Mouse (Mus musculus) stomach, embryonic 16.5 days (tissue): ENCODE results near the gene Hnrnpf. TPM values are rescaled to one million over a fixed set of nuclear protein-coding genes. Genes with fewer than 3 reads are reported as not detected.
"Not testable (repeated sequence)": the region's sequence is repeated elsewhere in the genome, so short reads cannot be mapped to it uniquely, and the experiment has no call there.

Experiments used
- ATAC-seq: fragments of 200-750 bp; cut with Nextera tagmentation; 2 replicates; pipeline ENCODE4 v1.8.0; 2017; ENCODE audit warnings: moderate number of reproducible peaks, moderate TSS enrichment; ENCODE audit not compliant: insufficient read depth, low FRiP score
- H3K27ac ChIP-seq: fragments of 300-500 bp; sonication (generic); 2 replicates; pipeline ENCODE4 v1.5.1; 2014; ENCODE audit warnings: low read length
- H3K27me3 ChIP-seq: fragments of 300-500 bp; sonication (generic); 2 replicates; pipeline ENCODE4 v1.6.1; 2014; ENCODE audit warnings: low read length, control low read depth, mixed read lengths; ENCODE audit not compliant: control insufficient read depth, insufficient read depth
- H3K36me3 ChIP-seq: fragments of 300-500 bp; sonication (generic); 2 replicates; pipeline ENCODE4 v1.6.1; 2014; ENCODE audit warnings: low read length; ENCODE audit not compliant: control insufficient read depth, insufficient read depth
- H3K4me1 ChIP-seq: fragments of 300-500 bp; sonication (generic); 2 replicates; pipeline ENCODE4 v1.6.1; 2014; ENCODE audit warnings: low read length, control low read depth, mixed read lengths; ENCODE audit not compliant: control insufficient read depth, insufficient read depth
- H3K4me2 ChIP-seq: fragments of 300-500 bp; sonication (generic); 2 replicates; pipeline ENCODE4 v1.6.1; 2014; ENCODE audit warnings: low read depth, low read length, mixed read lengths
- H3K4me3 ChIP-seq: fragments of 300-500 bp; sonication (generic); replicated peaks from 2 replicates; pipeline ENCODE4 v1.5.1; 2014; ENCODE audit warnings: mild to moderate bottlenecking, low read length
- H3K9ac ChIP-seq: fragments of 300-500 bp; sonication (generic); 2 replicates; pipeline ENCODE4 v1.6.1; 2014; ENCODE audit warnings: low read length
- H3K9me3 ChIP-seq: fragments of 300-500 bp; sonication (generic); replicated peaks from 2 replicates; pipeline ENCODE4 v1.6.1; 2016; ENCODE audit warnings: low read length, control low read depth; ENCODE audit not compliant: control insufficient read depth
- WGBS: fragments of 180-500 bp; shearing (Covaris S2); extraction: QIAGEN DNeasy Blood & Tissue Kit; methylation state at CpG from one replicate; pipeline ENCODE4 v1.1.7; 2014; 5-methylcytosine and 5-hydroxymethylcytosine counted together
- polyA plus RNA-seq: library from polyadenylated mRNA; unstranded; fragments of >200 nt; fragmentation: Nextera tagmentation; extraction: Ambion mirVana; gene quantifications from 2 replicates; pipeline ENCODE4 v1.2.1, GENCODE M21; 2015

Hnrnpf gene
- polyA plus RNA-seq, 1 experiment from 2014 or later, result 688 TPM

- 66% methylated on average over 14 of the region's 14 CpGs for WGBS
- no peak for ATAC-seq
- no peak overlapping the region for H3K4me2 ChIP-seq
Measured at GRCm38 (mm10) chr6:117871034-117871433, 29.1 kb upstream of the Hnrnpf start.

GRCm38 (mm10) chr6:117873450-117873849, 26.7 kb upstream of the Hnrnpf start:
- H3K36me3 ChIP-seq, H3K9ac ChIP-seq, ATAC-seq, H3K4me1 ChIP-seq, H3K4me2 ChIP-seq, H3K9me3 ChIP-seq, H3K4me3 ChIP-seq, H3K27ac ChIP-seq, H3K27me3 ChIP-seq: not testable (repeated sequence)
- 84% methylated on average over 7 of the region's 7 CpGs for WGBS

More at GRCm38 (mm10) chr6:117871034-117871433, 29.1 kb upstream of the Hnrnpf start:
- Histone ChIP-seq H3K36me3 (no peaks in the 10 kb centered on the region), H3K27ac (no peak overlapping the region), H3K4me1 (no peaks in the 10 kb centered on the region), H3K9ac (no peak overlapping the region), H3K27me3 (no peaks in the 10 kb centered on the region; the same call in 1 of the 2 replicates), H3K9me3 (no peaks in the 10 kb centered on the region), H3K4me3 (no peak overlapping the region)

GRCm38 (mm10) chr6:117874621-117875281, 25.4 kb upstream of the Hnrnpf start:
- H3K36me3 ChIP-seq, result no peaks in the 10 kb centered on the region
- H3K4me2 ChIP-seq, result no peak overlapping the region
- no peak overlapping the region for H3K27ac ChIP-seq
- H3K4me3 ChIP-seq, result no peak overlapping the region
- H3K27me3 ChIP-seq, result no peaks in the 10 kb centered on the region; the same call in 1 of the 2 replicates
- WGBS, result 66% methylated on average over 3 of the region's 3 CpGs
- peaks cover 6% of the 10 kb centered on the region; the same call in 1 of the 2 replicates for H3K4me1 ChIP-seq
- H3K9me3 ChIP-seq, result no peaks in the 10 kb centered on the region
- H3K9ac ChIP-seq, result no peak overlapping the region
- ATAC-seq, result no peak

GRCm38 (mm10) chr6:117878700-117879407, 21.3 kb upstream of the Hnrnpf start:
- Histone ChIP-seq H3K9me3 (no peaks in the 10 kb centered on the region), H3K4me1 (peaks cover 9% of the 10 kb centered on the region; the same call in 1 of the 2 replicates), H3K4me3 (peak overlapping the region; percentile 64), H3K36me3 (no peaks in the 10 kb centered on the region), H3K27ac (peak overlapping the region; percentile 100), H3K4me2 (peak overlapping the region; percentile 66), H3K27me3 (no peaks in the 10 kb centered on the region), H3K9ac (peak overlapping the region; percentile 89)
- WGBS, result 10% methylated on average over 26 of the region's 26 CpGs
- peak; percentile 87 for ATAC-seq

- no peaks in the 10 kb centered on the region for H3K9me3 ChIP-seq
- H3K27me3 ChIP-seq, result no peaks in the 10 kb centered on the region
- under 1% methylated on average over 67 of the region's 67 CpGs for WGBS
- H3K4me2 ChIP-seq, result peak overlapping the region; percentile 66
- H3K4me1 ChIP-seq, result peaks cover 9% of the 10 kb centered on the region; the same call in 1 of the 2 replicates
- peak overlapping the region; percentile 89 for H3K9ac ChIP-seq
- H3K36me3 ChIP-seq, result no peaks in the 10 kb centered on the region
- peak overlapping the region; percentile 100 for H3K27ac ChIP-seq
- peak overlapping the region; percentile 64 for H3K4me3 ChIP-seq
- peak; percentile 94 for ATAC-seq
Measured at GRCm38 (mm10) chr6:117879408-117880115, 20.6 kb upstream of the Hnrnpf start.

GRCm38 (mm10) chr6:117880394-117880838, 19.7 kb upstream of the Hnrnpf start:
- H3K4me1 ChIP-seq, result peaks cover 9% of the 10 kb centered on the region; the same call in 1 of the 2 replicates
- peak overlapping the region; percentile 100 for H3K27ac ChIP-seq
- H3K9me3 ChIP-seq, result no peaks in the 10 kb centered on the region
- no peaks in the 10 kb centered on the region for H3K36me3 ChIP-seq
- no peak for ATAC-seq
- peak overlapping the region; percentile 66 for H3K4me2 ChIP-seq
- 29% methylated on average over 3 of the region's 3 CpGs for WGBS
- H3K4me3 ChIP-seq, result peak overlapping the region; percentile 64
- H3K9ac ChIP-seq, result peak overlapping the region; percentile 37
- H3K27me3 ChIP-seq, result no peaks in the 10 kb centered on the region

- Histone ChIP-seq H3K9ac (no peak overlapping the region), H3K27me3 (no peaks in the 10 kb centered on the region), H3K36me3 (no peaks in the 10 kb centered on the region), H3K27ac (peak overlapping the region; percentile 81; the same call in 1 of the 2 replicates), H3K9me3 (no peaks in the 10 kb centered on the region), H3K4me3 (no peak overlapping the region), H3K4me1 (peaks cover 9% of the 10 kb centered on the region; the same call in 1 of the 2 replicates), H3K4me2 (no peak overlapping the region)
- no peak for ATAC-seq
- WGBS, result 82% methylated on average over 7 of the region's 7 CpGs
Measured at GRCm38 (mm10) chr6:117881229-117881628, 18.9 kb upstream of the Hnrnpf start.

GRCm38 (mm10) chr6:117881997-117882396, 18.1 kb upstream of the Hnrnpf start:
- WGBS, result 77% methylated on average over 7 of the region's 7 CpGs
- peaks cover 9% of the 10 kb centered on the region; the same call in 1 of the 2 replicates for H3K4me1 ChIP-seq
- H3K36me3 ChIP-seq, result no peaks in the 10 kb centered on the region

More at GRCm38 (mm10) chr6:117881997-117882396, 18.1 kb upstream of the Hnrnpf start:
- no peak overlapping the region for H3K4me3 ChIP-seq
- no peak overlapping the region for H3K27ac ChIP-seq
- H3K9ac ChIP-seq, result no peak overlapping the region
- H3K4me2 ChIP-seq, result no peak overlapping the region
- H3K9me3 ChIP-seq, result no peaks in the 10 kb centered on the region
- H3K27me3 ChIP-seq, result no peaks in the 10 kb centered on the region
- ATAC-seq, result no peak
